Mouse (Mus musculus): ENCODE data around the gene Mpzl1. TPM values are rescaled to one million over a fixed set of nuclear protein-coding genes. Genes with fewer than 3 reads are reported as not detected.

Gene Mpzl1
- polyA plus RNA-seq, 1 experiment from 2014 or later, result 149 TPM

GRCm38 (mm10) chr1:165617166-165617891 is 17.0 kb downstream of the Mpzl1 start:
- H3K9me3 ChIP-seq (ENCODE audit: low read length), result no peaks in the 10 kb centered on the region
- DNase-seq (ENCODE audit: low spot score) (peak; percentile 86), ATAC-seq (peak; percentile 78)
- peak overlapping the region; percentile 90 for H3K27ac ChIP-seq (ENCODE audit: low read length)
- H3K27me3 ChIP-seq (replicated peaks; ENCODE audit: insufficient read depth, low read length), result no peaks in the 10 kb centered on the region
- no peak overlapping the region; the same call in 1 of the 2 replicates for H3K4me2 ChIP-seq (replicated peaks; ENCODE audit: low read depth, low read length)
- peak; percentile 43; the same call in 1 of the 2 replicates for TF ChIP-seq EP300 (IDR thresholded peaks at IDR 0.05)
- no peak for TF ChIP-seq CTCF (IDR thresholded peaks at IDR 0.05)
- no peaks in the 10 kb centered on the region for H3K36me3 ChIP-seq (ENCODE audit: insufficient read depth, low read length)
- WGBS, result 14% methylated on average over 15 of the region's 15 CpGs
- H3K9ac ChIP-seq (replicated peaks; ENCODE audit: low read depth), result no peak overlapping the region
- no peak overlapping the region for H3K4me3 ChIP-seq (ENCODE audit: low read depth, low read length)
- peaks cover 6% of the 10 kb centered on the region; the same call in 1 of the 2 replicates for H3K4me1 ChIP-seq (ENCODE audit: insufficient read depth, low read depth, low read length)

DNA sequence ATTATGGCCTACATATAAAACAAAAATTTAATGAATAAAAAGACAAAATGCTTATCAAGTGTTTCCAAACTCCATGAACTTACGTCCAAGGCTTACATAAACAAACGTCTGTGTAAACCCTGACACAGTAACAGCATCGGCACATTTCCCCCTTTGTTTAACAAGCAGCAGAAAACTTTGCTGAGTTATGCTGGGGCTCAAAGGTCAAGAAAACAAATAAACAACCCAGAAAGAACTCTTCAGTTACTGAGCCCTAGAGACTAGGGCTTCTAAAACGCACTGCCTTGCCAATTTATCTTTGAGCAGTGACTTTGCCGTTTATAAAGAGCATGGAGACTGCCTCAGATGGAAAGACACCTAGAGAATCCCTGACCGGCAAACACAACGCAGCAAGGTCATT is 17.7 kb downstream of the Mpzl1 start:
- Histone ChIP-seq H3K4me1 (ENCODE audit: insufficient read depth, low read depth, low read length) (peaks cover 6% of the 10 kb centered on the region; the same call in 1 of the 2 replicates), H3K4me2 (replicated peaks; ENCODE audit: low read depth, low read length) (no peak overlapping the region; the same call in 1 of the 2 replicates), H3K27me3 (replicated peaks; ENCODE audit: insufficient read depth, low read length) (no peaks in the 10 kb centered on the region), H3K4me3 (ENCODE audit: low read depth, low read length) (no peak overlapping the region), H3K9ac (replicated peaks; ENCODE audit: low read depth) (no peak overlapping the region), H3K27ac (ENCODE audit: low read length) (peak overlapping the region; percentile 90), H3K36me3 (ENCODE audit: insufficient read depth, low read length) (no peaks in the 10 kb centered on the region), H3K9me3 (ENCODE audit: low read length) (no peaks in the 10 kb centered on the region)
- peak; percentile 82 for DNase-seq (ENCODE audit: low spot score)
- no peak for TF ChIP-seq EP300 (IDR thresholded peaks at IDR 0.05)
- ATAC-seq, result peak; percentile 23; the same call in 1 of the 2 replicates
- WGBS, result 12% methylated on average over 7 of the region's 7 CpGs

DNA sequence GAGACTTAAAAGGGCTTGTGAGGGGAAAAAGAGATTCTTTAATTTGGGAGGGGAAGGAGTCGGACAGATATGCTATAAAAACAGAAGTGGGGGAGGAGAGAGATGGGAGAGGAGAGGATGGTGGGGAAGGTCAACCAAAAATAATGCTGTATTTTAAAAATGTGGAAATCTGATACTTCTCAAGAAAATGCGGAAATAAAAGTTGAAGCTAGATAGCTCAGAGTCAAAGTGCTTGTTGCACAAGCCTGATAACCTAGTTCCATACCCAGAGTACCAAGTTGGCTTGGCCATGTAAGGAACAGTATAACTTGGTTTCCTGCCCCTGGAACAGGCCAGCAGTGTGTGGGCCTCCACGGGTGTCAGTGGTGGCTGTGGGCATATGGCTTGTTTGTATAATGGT is 19.5 kb downstream of the Mpzl1 start:
- Histone ChIP-seq H3K9ac (replicated peaks; ENCODE audit: low read depth) (no peak overlapping the region), H3K9me3 (ENCODE audit: low read length) (no peaks in the 10 kb centered on the region), H3K4me1 (ENCODE audit: insufficient read depth, low read depth, low read length) (peaks cover 12% of the 10 kb centered on the region; the same call in 1 of the 2 replicates), H3K27ac (ENCODE audit: low read length) (no peak overlapping the region), H3K36me3 (ENCODE audit: insufficient read depth, low read length) (no peaks in the 10 kb centered on the region), H3K4me3 (ENCODE audit: low read depth, low read length) (no peak overlapping the region), H3K27me3 (replicated peaks; ENCODE audit: insufficient read depth, low read length) (no peaks in the 10 kb centered on the region), H3K4me2 (replicated peaks; ENCODE audit: low read depth, low read length) (no peak overlapping the region)
- WGBS, result 92% methylated on average over 3 of the region's 3 CpGs
- no peak for TF ChIP-seq CTCF (IDR thresholded peaks at IDR 0.05)
- no peak for TF ChIP-seq EP300 (IDR thresholded peaks at IDR 0.05)
- ATAC-seq (no peak), DNase-seq (ENCODE audit: low spot score) (no peak)

DNA sequence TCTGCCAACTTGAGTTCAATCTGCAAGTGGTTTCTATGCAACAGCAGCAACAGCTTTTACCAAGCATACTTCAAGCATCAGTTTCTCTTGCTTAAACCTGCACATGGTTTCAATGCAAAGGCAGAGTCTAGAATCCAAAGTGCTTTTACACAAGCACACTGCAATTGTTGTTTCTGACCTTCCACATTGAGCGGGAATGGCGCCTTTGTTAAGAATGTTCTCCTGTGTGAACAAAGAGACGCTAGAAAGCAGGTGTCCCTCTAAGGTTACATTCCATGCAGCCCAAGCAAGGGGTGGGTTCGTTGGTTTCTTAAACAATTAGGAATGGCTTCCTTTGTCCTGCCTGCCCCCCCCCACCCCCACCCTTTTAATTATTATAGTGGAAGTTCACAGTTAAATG is 20.4 kb downstream of the Mpzl1 start:
- H3K27me3 ChIP-seq (replicated peaks; ENCODE audit: insufficient read depth, low read length), result no peaks in the 10 kb centered on the region
- 62% methylated on average over 4 of the region's 4 CpGs for WGBS
- H3K4me2 ChIP-seq (replicated peaks; ENCODE audit: low read depth, low read length), result no peak overlapping the region
- no peak overlapping the region for H3K27ac ChIP-seq (ENCODE audit: low read length)
- H3K4me1 ChIP-seq (ENCODE audit: insufficient read depth, low read depth, low read length), result peaks cover 12% of the 10 kb centered on the region; the same call in 1 of the 2 replicates
- no peak for DNase-seq (ENCODE audit: low spot score)
- ATAC-seq, result no peak
- no peaks in the 10 kb centered on the region for H3K36me3 ChIP-seq (ENCODE audit: insufficient read depth, low read length)
- no peak overlapping the region for H3K4me3 ChIP-seq (ENCODE audit: low read depth, low read length)
- no peak for TF ChIP-seq EP300 (IDR thresholded peaks at IDR 0.05)
- no peak for TF ChIP-seq CTCF (IDR thresholded peaks at IDR 0.05)
- no peaks in the 10 kb centered on the region for H3K9me3 ChIP-seq (ENCODE audit: low read length)
- H3K9ac ChIP-seq (replicated peaks; ENCODE audit: low read depth), result no peak overlapping the region

GRCm38 (mm10) chr1:165612714-165613113 is 21.6 kb downstream of the Mpzl1 start:
- no peak overlapping the region for H3K9ac ChIP-seq (replicated peaks; ENCODE audit: low read depth)
- H3K9me3 ChIP-seq (ENCODE audit: low read length), result no peaks in the 10 kb centered on the region
- DNase-seq (ENCODE audit: low spot score) (no peak), ATAC-seq (no peak)
- 48% methylated on average over 5 of the region's 5 CpGs for WGBS
- no peak for TF ChIP-seq CTCF (IDR thresholded peaks at IDR 0.05)
- no peak for TF ChIP-seq EP300 (IDR thresholded peaks at IDR 0.05)
- H3K4me1 ChIP-seq (ENCODE audit: insufficient read depth, low read depth, low read length), result peaks cover 6% of the 10 kb centered on the region; the same call in 1 of the 2 replicates
- no peaks in the 10 kb centered on the region; the same call in 1 of the 2 replicates for H3K36me3 ChIP-seq (ENCODE audit: insufficient read depth, low read length)
- no peaks in the 10 kb centered on the region for H3K27me3 ChIP-seq (replicated peaks; ENCODE audit: insufficient read depth, low read length)
- H3K27ac ChIP-seq (ENCODE audit: low read length), result no peak overlapping the region
- H3K4me3 ChIP-seq (ENCODE audit: low read depth, low read length), result no peak overlapping the region
- H3K4me2 ChIP-seq (replicated peaks; ENCODE audit: low read depth, low read length), result no peak overlapping the region

DNA sequence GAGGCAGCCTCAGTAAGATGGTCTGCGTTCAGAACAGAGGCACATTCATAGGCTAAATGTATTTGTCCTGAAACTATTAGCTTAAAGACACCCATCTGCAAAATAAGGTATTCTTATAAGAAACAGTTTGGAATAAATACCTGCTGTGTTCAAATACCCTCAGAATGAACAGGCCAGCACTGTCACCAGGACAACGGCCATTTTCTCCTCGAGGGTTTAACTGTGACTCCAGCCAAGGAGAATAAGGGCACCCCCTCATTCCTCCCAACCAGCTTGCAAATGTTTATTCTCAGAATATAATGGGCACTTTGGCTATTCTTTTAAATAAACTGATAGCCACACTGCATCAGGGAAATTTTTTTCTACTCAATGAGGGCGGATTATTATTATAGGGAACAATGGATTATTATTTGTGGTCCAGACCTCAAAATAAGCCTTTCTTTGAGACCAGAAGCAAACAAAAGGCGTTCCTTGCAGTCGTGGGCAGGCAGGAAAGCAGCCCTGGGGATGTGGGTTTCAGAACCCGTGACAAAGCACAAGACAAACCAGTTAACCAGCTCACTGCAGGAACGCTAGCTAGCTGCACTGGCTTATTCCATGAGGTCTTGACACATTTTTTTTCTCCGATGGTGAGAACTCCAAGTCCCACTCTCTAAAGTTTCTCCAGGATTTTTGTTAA is 23.9 kb downstream of the Mpzl1 start:
- Histone ChIP-seq H3K9me3 (ENCODE audit: low read length) (no peaks in the 10 kb centered on the region), H3K36me3 (ENCODE audit: insufficient read depth, low read length) (no peaks in the 10 kb centered on the region; the same call in 1 of the 2 replicates), H3K4me2 (replicated peaks; ENCODE audit: low read depth, low read length) (no peak overlapping the region), H3K4me1 (ENCODE audit: insufficient read depth, low read depth, low read length) (peaks cover 6% of the 10 kb centered on the region; the same call in 1 of the 2 replicates), H3K27ac (ENCODE audit: low read length) (peak overlapping the region; percentile 59), H3K9ac (replicated peaks; ENCODE audit: low read depth) (no peak overlapping the region), H3K4me3 (ENCODE audit: low read depth, low read length) (no peak overlapping the region), H3K27me3 (replicated peaks; ENCODE audit: insufficient read depth, low read length) (no peaks in the 10 kb centered on the region)
- TF ChIP-seq CTCF (IDR thresholded peaks at IDR 0.05) (no peak), EP300 (IDR thresholded peaks at IDR 0.05) (no peak)
- DNase-seq (ENCODE audit: low spot score), result no peak
- ATAC-seq, result no peak
- WGBS, result 44% methylated on average over 9 of the region's 9 CpGs
